Mouse (Mus musculus): Measurements from ENCODE around the gene Zfp523.

Gene Zfp523

GRCm38 (mm10) chr17:28160361-28160760 is 16.6 kb upstream of the Zfp523 start:
- DNase-seq (ENCODE audit: extremely low spot score): peak; percentile 42

GRCm38 (mm10) chr17:28161310-28161881 is 15.5 kb upstream of the Zfp523 start:
- no peak for DNase-seq (ENCODE audit: extremely low spot score)

- peak; percentile 84 for DNase-seq (ENCODE audit: extremely low spot score)
Measured at GRCm38 (mm10) chr17:28163666-28164065, 13.3 kb upstream of the Zfp523 start.

GRCm38 (mm10) chr17:28170460-28171305 is 6.2 kb upstream of the Zfp523 start:
- DNase-seq (ENCODE audit: extremely low spot score): no peak

- no peak for DNase-seq (ENCODE audit: extremely low spot score)
Measured at GRCm38 (mm10) chr17:28172690-28173089, 4.2 kb upstream of the Zfp523 start.

- peak; percentile 89 for DNase-seq (ENCODE audit: extremely low spot score)
Measured at GRCm38 (mm10) chr17:28177540-28178046, 664 bp downstream of the Zfp523 start.

GRCm38 (mm10) chr17:28180331-28180730 is 3.4 kb downstream of the Zfp523 start:
- no peak for DNase-seq (ENCODE audit: extremely low spot score)

- DNase-seq (ENCODE audit: extremely low spot score): no peak
Measured at GRCm38 (mm10) chr17:28180783-28181544, 4.0 kb downstream of the Zfp523 start.

GRCm38 (mm10) chr17:28184971-28185638 is 8.2 kb downstream of the Zfp523 start:
- no peak for DNase-seq (ENCODE audit: extremely low spot score)

- DNase-seq (ENCODE audit: extremely low spot score): no peak
Measured at GRCm38 (mm10) chr17:28188313-28188712, 11.4 kb downstream of the Zfp523 start.

GRCm38 (mm10) chr17:28192754-28193153 is 15.8 kb downstream of the Zfp523 start:
- no peak for DNase-seq (ENCODE audit: extremely low spot score)

- no peak for DNase-seq (ENCODE audit: extremely low spot score)
Measured at GRCm38 (mm10) chr17:28193559-28193958, 16.6 kb downstream of the Zfp523 start.

- DNase-seq (ENCODE audit: extremely low spot score): no peak
Measured at GRCm38 (mm10) chr17:28195033-28195432, 18.1 kb downstream of the Zfp523 start.

GRCm38 (mm10) chr17:28197646-28198045 is 20.7 kb downstream of the Zfp523 start:
- no peak for DNase-seq (ENCODE audit: extremely low spot score)

GRCm38 (mm10) chr17:28201982-28202381 is 25.1 kb downstream of the Zfp523 start:
- DNase-seq (ENCODE audit: extremely low spot score): no peak

GRCm38 (mm10) chr17:28204052-28204720 is 27.3 kb downstream of the Zfp523 start:
- DNase-seq (ENCODE audit: extremely low spot score): peak; percentile 63

- no peak for DNase-seq (ENCODE audit: extremely low spot score)
Measured at GRCm38 (mm10) chr17:28205443-28205842, 28.5 kb downstream of the Zfp523 start.

GRCm38 (mm10) chr17:28207092-28207491 is 30.2 kb downstream of the Zfp523 start:
- DNase-seq (ENCODE audit: extremely low spot score): no peak

- peak; percentile 77 for DNase-seq (ENCODE audit: extremely low spot score)
Measured at GRCm38 (mm10) chr17:28207591-28208313, 30.8 kb downstream of the Zfp523 start, which contains the start of gene Def6. Gene Def6, plus strand, starts transcription at chr17:28207778.

- DNase-seq (ENCODE audit: extremely low spot score): no peak
Measured at GRCm38 (mm10) chr17:28208314-28208612, 31.3 kb downstream of the Zfp523 start.
